Mouse (Mus musculus) MEL (cell line): ENCODE measurements at regions not wholly inside any gene's neighbourhood (a gene's known extent, or its start where the extent isn't known, plus 50 kb on each side); places are given as distances from the start of the nearest gene placed in this dataset.

Experiments used
- DNase-seq: peaks from one replicate; pipeline ENCODE4 v3.0.0; 2011; ENCODE audit warnings: low read depth, low spot score
- H3K27ac ChIP-seq: 2 replicates; pipeline ENCODE4 v1.5.1; 2012; ENCODE audit warnings: low read depth, mild to moderate bottlenecking, control low read depth, low read length, moderate library complexity; ENCODE audit not compliant: control insufficient read depth
- H3K27me3 ChIP-seq, 2 experiments: fragments of 150-350 bp in 1 of 2; sonication (generic) in 1 of 2; 2 replicates each; pipeline ENCODE4 v1.6.1; 2012; ENCODE audit warnings: low read length in 2 of 2, mild to moderate bottlenecking in 2 of 2, improper control_type of control experiment in 1 of 2, moderate library complexity in 1 of 2; ENCODE audit not compliant: insufficient read depth in 2 of 2, control insufficient read depth in 1 of 2
- H3K36me3 ChIP-seq, 2 experiments: 2 replicates each; pipeline ENCODE4 v1.6.1; 2012 to 2014; ENCODE audit warnings: low read length in 2 of 2, improper control_type of control experiment in 1 of 2, inconsistent platforms in 1 of 2, mild to moderate bottlenecking in 1 of 2; ENCODE audit not compliant: insufficient read depth in 2 of 2, control insufficient read depth in 1 of 2
- H3K4me1 ChIP-seq, 2 experiments: fragments of 150-350 bp in 1 of 2; sonication (generic) in 1 of 2; 2 replicates each; pipeline ENCODE4 v1.6.1; 2012; ENCODE audit warnings: low read length in 2 of 2, improper control_type of control experiment in 1 of 2, mild to moderate bottlenecking in 1 of 2; ENCODE audit not compliant: insufficient read depth in 2 of 2, control insufficient read depth in 1 of 2
- H3K4me3 ChIP-seq, 2 experiments: fragments of 150-350 bp in 1 of 2; sonication (generic) in 1 of 2; 2 replicates each; pipeline ENCODE4 v1.5.1; 2012; ENCODE audit warnings: low read depth in 2 of 2, low read length in 2 of 2, mild to moderate bottlenecking in 2 of 2, moderate library complexity in 2 of 2, control low read depth in 1 of 2, improper control_type of control experiment in 1 of 2; ENCODE audit not compliant: control insufficient read depth in 1 of 2, insufficient read depth in 1 of 2
- H3K79me2 ChIP-seq: 2 replicates; pipeline ENCODE4 v1.6.1; 2012; ENCODE audit warnings: mild to moderate bottlenecking, low read length, moderate library complexity; ENCODE audit not compliant: control insufficient read depth, poor library complexity, insufficient read depth
- H3K9ac ChIP-seq: 2 replicates; pipeline ENCODE4 v1.6.1; 2012; ENCODE audit warnings: low read depth, mild to moderate bottlenecking, control low read depth, low read length, moderate library complexity; ENCODE audit not compliant: control insufficient read depth, poor library complexity, severe bottlenecking
- H3K9me3 ChIP-seq: fragments of 150-350 bp; sonication (generic); replicated peaks from 2 replicates; pipeline ENCODE4 v1.6.1; 2012; ENCODE audit warnings: mild to moderate bottlenecking, low read length, improper control_type of control experiment, moderate library complexity; ENCODE audit not compliant: insufficient read depth
- BHLHE40 ChIP-seq: IDR thresholded peaks from 2 replicates; pipeline ENCODE4 v1.6.1; 2012; ENCODE audit warnings: low read depth, mild to moderate bottlenecking, inconsistent platforms, low read length, improper control_type of control experiment, borderline replicate concordance
- CHD2 ChIP-seq: IDR thresholded peaks from 2 replicates; pipeline ENCODE4 v1.6.1; 2011; ENCODE audit warnings: low read length, improper control_type of control experiment
- CTCF ChIP-seq, 3 experiments: IDR thresholded peaks in 2 of 3; conservative IDR thresholded peaks in 1 of 3; 2 replicates each; pipeline ENCODE4 v1.5.1; 2011 to 2012; ENCODE audit warnings: low read length in 3 of 3, low read depth in 2 of 3, mild to moderate bottlenecking in 2 of 3, improper control_type of control experiment in 1 of 3, inconsistent platforms in 1 of 3, mixed read lengths in 1 of 3, moderate library complexity in 1 of 3; ENCODE audit not compliant: control insufficient read depth in 1 of 3, insufficient read depth in 1 of 3, poor library complexity in 1 of 3, severe bottlenecking in 1 of 3
- E2F4 ChIP-seq: IDR thresholded peaks from 2 replicates; pipeline ENCODE4 v1.6.1; 2011; ENCODE audit warnings: low read depth, low read length, improper control_type of control experiment, borderline replicate concordance
- ELF1 ChIP-seq: IDR thresholded peaks from 2 replicates; pipeline ENCODE4 v1.6.1; 2014; ENCODE audit warnings: low read depth, mild to moderate bottlenecking, inconsistent platforms, low read length, improper control_type of control experiment, moderate library complexity
- EP300 ChIP-seq, 2 experiments: IDR thresholded peaks; 2 replicates each; pipeline ENCODE4 v1.6.1; 2011; ENCODE audit warnings: improper control_type of control experiment in 2 of 2, low read length in 2 of 2, low read depth in 1 of 2, mild to moderate bottlenecking in 1 of 2
- GATA1 ChIP-seq: IDR thresholded peaks from 2 replicates; pipeline ENCODE4 v1.6.1; 2011; ENCODE audit warnings: low read depth, low read length, improper control_type of control experiment
- KAT2A ChIP-seq: conservative IDR thresholded peaks from 2 replicates; pipeline ENCODE4 v1.6.1; 2012; ENCODE audit warnings: low read depth, low read length, improper control_type of control experiment, inconsistent platforms
- MAFK ChIP-seq: IDR thresholded peaks from 2 replicates; pipeline ENCODE4 v1.6.1; 2011; ENCODE audit warnings: low read depth, mild to moderate bottlenecking, low read length, improper control_type of control experiment, borderline replicate concordance
- MAZ ChIP-seq: IDR thresholded peaks from 2 replicates; pipeline ENCODE4 v1.6.1; 2012; ENCODE audit warnings: low read depth, mild to moderate bottlenecking, inconsistent platforms, low read length, improper control_type of control experiment
- MEF2A ChIP-seq: IDR thresholded peaks from 2 replicates; pipeline ENCODE4 v1.6.1; 2014; ENCODE audit warnings: low read depth, mild to moderate bottlenecking, inconsistent platforms, low read length, improper control_type of control experiment; ENCODE audit not compliant: poor library complexity, insufficient replicate concordance, severe bottlenecking; ENCODE audit errors: extremely low read depth
- MXI1 ChIP-seq: IDR thresholded peaks from 2 replicates; pipeline ENCODE4 v1.6.1; 2011; ENCODE audit warnings: mild to moderate bottlenecking, low read depth, low read length, improper control_type of control experiment
- NELFE ChIP-seq: IDR thresholded peaks from 2 replicates; pipeline ENCODE4 v1.6.1; 2011; ENCODE audit warnings: low read depth, low read length, improper control_type of control experiment
- NRF1 ChIP-seq: IDR thresholded peaks from 2 replicates; pipeline ENCODE4 v1.6.1; 2014; ENCODE audit warnings: low read depth, mild to moderate bottlenecking, inconsistent platforms, low read length, improper control_type of control experiment, moderate library complexity; ENCODE audit not compliant: poor library complexity, insufficient read depth, severe bottlenecking
- POLR2A ChIP-seq, 2 experiments: IDR thresholded peaks; 2 replicates each; pipeline ENCODE4 v1.6.1; 2011 to 2012; ENCODE audit warnings: low read length in 2 of 2, mild to moderate bottlenecking in 2 of 2, control low read depth in 1 of 2, improper control_type of control experiment in 1 of 2, low read depth in 1 of 2, moderate library complexity in 1 of 2; ENCODE audit not compliant: control insufficient read depth in 1 of 2, insufficient read depth in 1 of 2, poor library complexity in 1 of 2
- POLR2AphosphoS5 ChIP-seq: IDR thresholded peaks from 2 replicates; pipeline ENCODE4 v1.6.1; 2012; ENCODE audit warnings: low read depth, borderline replicate concordance, mild to moderate bottlenecking, inconsistent platforms, low read length, moderate library complexity, mixed read lengths
- RAD21 ChIP-seq: IDR thresholded peaks from 2 replicates; pipeline ENCODE4 v1.6.1; 2011; ENCODE audit warnings: mild to moderate bottlenecking, low read depth, low read length, improper control_type of control experiment
- SMC3 ChIP-seq: IDR thresholded peaks from 2 replicates; pipeline ENCODE4 v1.6.1; 2011; ENCODE audit warnings: low read depth, low read length, improper control_type of control experiment
- TAL1 ChIP-seq: IDR thresholded peaks from 2 replicates; pipeline ENCODE4 v1.6.1; 2012; ENCODE audit warnings: mild to moderate bottlenecking, inconsistent platforms, low read length, moderate library complexity, mixed read lengths
- TCF12 ChIP-seq: IDR thresholded peaks from 2 replicates; pipeline ENCODE4 v1.6.1; 2014; ENCODE audit warnings: low read depth, mild to moderate bottlenecking, inconsistent platforms, low read length, improper control_type of control experiment, moderate library complexity
- USF2 ChIP-seq, 2 experiments: IDR thresholded peaks; 2 replicates each; pipeline ENCODE4 v1.6.1; 2011 to 2012; ENCODE audit warnings: improper control_type of control experiment in 2 of 2, low read length in 2 of 2, borderline replicate concordance in 1 of 2, inconsistent platforms in 1 of 2, low read depth in 1 of 2, mild to moderate bottlenecking in 1 of 2; ENCODE audit not compliant: insufficient read depth in 1 of 2
- ZC3H11A ChIP-seq: IDR thresholded peaks from 2 replicates; pipeline ENCODE4 v1.6.1; 2012; ENCODE audit warnings: low read depth, mild to moderate bottlenecking, inconsistent platforms, low read length, improper control_type of control experiment
- ZKSCAN1 ChIP-seq: IDR thresholded peaks from 2 replicates; pipeline ENCODE4 v1.6.1; 2012; ENCODE audit warnings: low read depth, mild to moderate bottlenecking, inconsistent platforms, low read length, improper control_type of control experiment, moderate library complexity
- ZMIZ1 ChIP-seq: IDR thresholded peaks from 2 replicates; pipeline ENCODE4 v1.6.1; 2012; ENCODE audit warnings: low read depth, mild to moderate bottlenecking, inconsistent platforms, low read length, improper control_type of control experiment, moderate library complexity

GRCm38 (mm10) chr12:43827296-43827695, 382.8 kb downstream of the Dnajb9 start:
- no peak overlapping the region for H3K9ac ChIP-seq

GRCm38 (mm10) chr12:43813559-43813958, 396.6 kb downstream of the Dnajb9 start:
- H3K79me2 ChIP-seq = no peaks in the 10 kb centered on the region

More at GRCm38 (mm10) chr12:43827296-43827695, 382.8 kb downstream of the Dnajb9 start:
- no peaks in the 10 kb centered on the region for H3K27me3 ChIP-seq
- TF ChIP-seq CHD2 (no peak), POLR2A (IDR thresholded peaks at IDR 0.05; ENCODE audit: control insufficient read depth in 1 of 2, insufficient read depth in 1 of 2, low read depth in 1 of 2, low read length in 2 of 2, poor library complexity in 1 of 2) (no peak)
- no peaks in the 10 kb centered on the region for H3K4me1 ChIP-seq
- no peak overlapping the region for H3K4me3 ChIP-seq
- no peaks in the 10 kb centered on the region for H3K79me2 ChIP-seq
- no peak overlapping the region for H3K27ac ChIP-seq
- no peaks in the 10 kb centered on the region for H3K9me3 ChIP-seq
- no peaks in the 10 kb centered on the region for H3K36me3 ChIP-seq
- no peak for DNase-seq

GRCm38 (mm10) chr12:43772766-43773165, 437.4 kb downstream of the Dnajb9 start:
- no peaks in the 10 kb centered on the region for H3K4me1 ChIP-seq
- H3K27ac ChIP-seq = no peak overlapping the region
- H3K9me3 ChIP-seq = no peaks in the 10 kb centered on the region
- H3K27me3 ChIP-seq = no peaks in the 10 kb centered on the region
- TF ChIP-seq NELFE = no peak
- TF ChIP-seq CHD2 = no peak
- TF ChIP-seq TAL1 = no peak
- no peak for TF ChIP-seq KAT2A
- TF ChIP-seq MXI1 = no peak
- TF ChIP-seq BHLHE40 = no peak
- no peak for TF ChIP-seq GATA1
- no peak for TF ChIP-seq ZC3H11A
- no peak for TF ChIP-seq ELF1
- no peak for TF ChIP-seq MEF2A
- no peak for TF ChIP-seq ZKSCAN1
- no peak for TF ChIP-seq CTCF (IDR thresholded peaks at IDR 0.05 in 2 of 3, conservative IDR thresholded peaks at IDR 0.05 in 1 of 3; ENCODE audit: control insufficient read depth in 1 of 3, insufficient read depth in 1 of 3, low read depth in 2 of 3, low read length in 3 of 3, poor library complexity in 1 of 3, severe bottlenecking in 1 of 3)
- TF ChIP-seq MAFK = no peak
- TF ChIP-seq USF2 (IDR thresholded peaks at IDR 0.05; ENCODE audit: borderline replicate concordance in 1 of 2, insufficient read depth in 1 of 2, low read depth in 1 of 2, low read length in 2 of 2) = no peak
- no peak for TF ChIP-seq POLR2AphosphoS5
- H3K79me2 ChIP-seq = no peaks in the 10 kb centered on the region
- no peak for DNase-seq
- H3K9ac ChIP-seq = no peak overlapping the region
- no peaks in the 10 kb centered on the region for H3K36me3 ChIP-seq
- no peak overlapping the region for H3K4me3 ChIP-seq

More at GRCm38 (mm10) chr12:43813559-43813958, 396.6 kb downstream of the Dnajb9 start:
- no peak overlapping the region for H3K27ac ChIP-seq
- peak; percentile 2 for DNase-seq
- peak; percentile 8 to 51 (median 28); a peak in 3 of 6 replicates for TF ChIP-seq CTCF (IDR thresholded peaks at IDR 0.05 in 2 of 3, conservative IDR thresholded peaks at IDR 0.05 in 1 of 3; ENCODE audit: control insufficient read depth in 1 of 3, insufficient read depth in 1 of 3, low read depth in 2 of 3, low read length in 3 of 3, poor library complexity in 1 of 3, severe bottlenecking in 1 of 3)
- no peak for TF ChIP-seq ZKSCAN1
- TF ChIP-seq NRF1 = no peak
- no peak for TF ChIP-seq POLR2AphosphoS5
- TF ChIP-seq ZC3H11A = peak; percentile 74
- no peak for TF ChIP-seq MAZ
- peak; percentile 62 for TF ChIP-seq RAD21
- no peak for TF ChIP-seq E2F4
- TF ChIP-seq SMC3 = peak; percentile 52
- TF ChIP-seq TCF12 = no peak
- TF ChIP-seq EP300 (IDR thresholded peaks at IDR 0.05; ENCODE audit: low read depth in 1 of 2, low read length in 2 of 2) = no peak
- TF ChIP-seq ZMIZ1 = no peak
- no peak for TF ChIP-seq TAL1
- H3K36me3 ChIP-seq = no peaks in the 10 kb centered on the region
- no peaks in the 10 kb centered on the region for H3K9me3 ChIP-seq
- H3K27me3 ChIP-seq = no peaks in the 10 kb centered on the region
- H3K9ac ChIP-seq = no peak overlapping the region
- no peak overlapping the region for H3K4me3 ChIP-seq
- H3K4me1 ChIP-seq = no peaks in the 10 kb centered on the region
